Mouse (Mus musculus) limb, embryonic 15.5 days (tissue): Measurements from ENCODE around the gene Col23a1. TPM values are rescaled to one million over a fixed set of nuclear protein-coding genes. Genes with fewer than 3 reads are reported as not detected.

Experiments
- polyA plus RNA-seq: library from polyadenylated mRNA; unstranded; fragments of >200 nt; fragmentation: Nextera tagmentation; extraction: Ambion mirVana; gene quantifications from 2 replicates; pipeline ENCODE4 v1.2.1, GENCODE M21; 2015

The Col23a1 gene
- polyA plus RNA-seq, 1 experiment from 2014 or later, result 23.6 TPM

Other genes with a start within 250 kb of the Col23a1 start
- not detected in 2 replicates for gene Olfr1375, start 241.8 kb upstream of the Col23a1 start, polyA plus RNA-seq
- 8.3 TPM in 2 replicates for gene Zfp354a, start 230.7 kb upstream of the Col23a1 start, polyA plus RNA-seq
- not detected in 2 replicates for gene Gm12569, start 69.4 kb upstream of the Col23a1 start, polyA plus RNA-seq
- 115 and 119 TPM in 2 replicates for gene Clk4, start 28.2 kb upstream of the Col23a1 start, polyA plus RNA-seq
- 0.33 and 0.50 TPM in 2 replicates for gene BC049762, start 26.9 kb upstream of the Col23a1 start, polyA plus RNA-seq